Mouse (Mus musculus) induced T-regulatory cell, adult 2 months (primary cell): ENCODE results near the gene Eif3a.

Experiments
- DNase-seq: peaks from one replicate; pipeline ENCODE4 v3.0.0-alpha.2; 2012; ENCODE audit warnings: low read depth

Eif3a gene

GRCm38 (mm10) chr19:60758896-60759835 lies 31.3 kb downstream of the Eif3a start:
- DNase-seq = no peak

GRCm38 (mm10) chr19:60757099-60757785 lies 33.2 kb downstream of the Eif3a start:
- DNase-seq = no peak

- peak; percentile 74 for DNase-seq
Observed at GRCm38 (mm10) chr19:60756192-60757098, 34.0 kb downstream of the Eif3a start.

GRCm38 (mm10) chr19:60755438-60756191 lies 34.8 kb downstream of the Eif3a start, which contains the start of gene Nanos1:
Gene Nanos1, plus strand, starts transcription at chr19:60755987.
- DNase-seq = peak; percentile 92

- no peak for DNase-seq
Observed at GRCm38 (mm10) chr19:60747801-60748200, 42.7 kb downstream of the Eif3a start.

- no peak for DNase-seq
Observed at GRCm38 (mm10) chr19:60743767-60744547, 46.5 kb downstream of the Eif3a start.

- no peak for DNase-seq
Observed at GRCm38 (mm10) chr19:60740560-60740959, 49.9 kb downstream of the Eif3a start.

- DNase-seq = no peak
Observed at GRCm38 (mm10) chr19:60731966-60732365, 58.5 kb downstream of the Eif3a start.

GRCm38 (mm10) chr19:60731299-60731698 lies 59.2 kb downstream of the Eif3a start:
- no peak for DNase-seq

GRCm38 (mm10) chr19:60730281-60730852 lies 60.1 kb downstream of the Eif3a start:
- peak; percentile 75 for DNase-seq

- no peak for DNase-seq
Observed at GRCm38 (mm10) chr19:60716381-60716780, 74.1 kb downstream of the Eif3a start.

GRCm38 (mm10) chr19:60712577-60712976 lies 77.9 kb downstream of the Eif3a start:
- no peak for DNase-seq
